Mouse (Mus musculus) neural tube, embryonic 13.5 days (tissue): Measurements from ENCODE around the gene Anxa9. TPM values are rescaled to one million over a fixed set of nuclear protein-coding genes. Genes with fewer than 3 reads are reported as not detected.

Source experiments
- ATAC-seq: fragments of 200-750 bp; cut with Nextera tagmentation; 2 replicates; pipeline ENCODE4 v1.8.0; 2017; ENCODE audit warnings: low read depth, mild to moderate bottlenecking, moderate TSS enrichment, moderate library complexity
- H3K27ac ChIP-seq: fragments of 300-500 bp; sonication (generic); replicated peaks from 2 replicates; pipeline ENCODE4 v1.5.1; 2015; ENCODE audit warnings: moderate library complexity, mild to moderate bottlenecking, inconsistent platforms
- H3K27me3 ChIP-seq: fragments of 300-500 bp; sonication (generic); 2 replicates; pipeline ENCODE4 v1.6.1; 2015; ENCODE audit warnings: mild to moderate bottlenecking, inconsistent platforms
- H3K36me3 ChIP-seq: fragments of 300-500 bp; sonication (generic); 2 replicates; pipeline ENCODE4 v1.6.1; 2015; ENCODE audit warnings: mild to moderate bottlenecking, inconsistent platforms
- H3K4me1 ChIP-seq: fragments of 300-500 bp; sonication (generic); replicated peaks from 2 replicates; pipeline ENCODE4 v1.6.1; 2015; ENCODE audit warnings: inconsistent platforms
- H3K4me2 ChIP-seq: fragments of 300-500 bp; sonication (generic); 2 replicates; pipeline ENCODE4 v1.6.1; 2015; ENCODE audit warnings: inconsistent platforms, mild to moderate bottlenecking, moderate library complexity
- H3K4me3 ChIP-seq: fragments of 300-500 bp; sonication (generic); 2 replicates; pipeline ENCODE4 v1.5.1; 2015; ENCODE audit warnings: mild to moderate bottlenecking, inconsistent platforms
- H3K9ac ChIP-seq: fragments of 300-500 bp; sonication (generic); 2 replicates; pipeline ENCODE4 v1.6.1; 2015; ENCODE audit warnings: moderate library complexity, mild to moderate bottlenecking, inconsistent platforms
- H3K9me3 ChIP-seq: fragments of 300-500 bp; sonication (generic); 2 replicates; pipeline ENCODE4 v1.6.1; 2016; ENCODE audit warnings: inconsistent platforms
- WGBS: fragments of 180-500 bp; shearing (Covaris S2); methylation state at CpG from one replicate; pipeline ENCODE4 v1.1.7; 2015; 5-methylcytosine and 5-hydroxymethylcytosine counted together
- polyA plus RNA-seq: library from polyadenylated mRNA; unstranded; fragments of >200 nt; fragmentation: Nextera tagmentation; extraction: Ambion mirVana; gene quantifications from 2 replicates; pipeline ENCODE4 v1.2.1, GENCODE M21; 2015

Anxa9 gene
- polyA plus RNA-seq, 1 experiment from 2014 or later: 0.57 TPM

DNA sequence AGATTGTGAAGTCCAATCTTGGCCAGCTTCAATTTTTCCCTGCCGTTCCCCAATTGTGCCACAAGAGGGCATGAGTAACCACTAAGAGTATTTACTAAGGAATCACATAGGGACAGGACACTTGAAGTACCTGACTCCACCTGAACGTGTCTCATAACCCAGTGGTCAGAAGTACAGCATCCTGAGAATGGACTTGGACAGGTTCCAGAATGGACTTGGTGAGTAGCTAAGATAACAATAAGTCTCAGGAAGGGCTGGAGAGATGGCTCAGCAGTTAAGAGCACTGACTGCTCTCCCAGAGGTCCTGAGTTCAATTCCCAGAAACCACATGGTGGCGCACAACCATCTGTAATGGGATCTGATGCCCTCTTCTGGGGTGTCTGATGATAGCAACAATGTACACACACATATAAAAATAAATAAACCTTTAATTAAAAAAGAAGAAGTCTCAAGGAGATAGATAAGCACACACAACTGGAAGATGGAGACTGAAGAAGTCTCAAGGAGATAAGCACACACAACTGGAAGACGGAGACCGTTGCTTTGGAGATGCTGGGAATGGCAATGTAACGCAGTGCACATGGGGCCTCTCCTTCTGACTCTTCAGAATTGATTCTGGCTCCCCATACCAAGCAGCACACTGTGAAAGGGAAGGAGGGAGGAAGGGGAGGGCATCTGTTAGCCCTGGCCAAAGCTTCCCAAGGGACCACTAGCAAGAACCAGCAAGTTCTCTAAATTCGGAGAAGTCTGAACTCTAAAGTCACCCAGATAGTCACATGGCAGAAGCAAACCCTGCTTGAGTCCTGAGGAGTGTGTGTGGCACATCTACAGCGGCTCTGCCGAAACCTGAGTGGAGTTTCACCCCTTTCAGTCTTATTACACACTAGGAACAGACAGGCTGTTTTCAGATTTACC lies 4.2 kb upstream of the Anxa9 start:
- Histone ChIP-seq H3K27me3 (no peaks in the 10 kb centered on the region), H3K27ac (no peak overlapping the region), H3K4me1 (peaks cover 15% of the 10 kb centered on the region), H3K9me3 (no peaks in the 10 kb centered on the region), H3K4me3 (no peak overlapping the region), H3K4me2 (no peak overlapping the region), H3K36me3 (no peaks in the 10 kb centered on the region), H3K9ac (no peak overlapping the region)
- 71% methylated on average over 9 of the region's 9 CpGs for WGBS
- no peak for ATAC-seq

DNA sequence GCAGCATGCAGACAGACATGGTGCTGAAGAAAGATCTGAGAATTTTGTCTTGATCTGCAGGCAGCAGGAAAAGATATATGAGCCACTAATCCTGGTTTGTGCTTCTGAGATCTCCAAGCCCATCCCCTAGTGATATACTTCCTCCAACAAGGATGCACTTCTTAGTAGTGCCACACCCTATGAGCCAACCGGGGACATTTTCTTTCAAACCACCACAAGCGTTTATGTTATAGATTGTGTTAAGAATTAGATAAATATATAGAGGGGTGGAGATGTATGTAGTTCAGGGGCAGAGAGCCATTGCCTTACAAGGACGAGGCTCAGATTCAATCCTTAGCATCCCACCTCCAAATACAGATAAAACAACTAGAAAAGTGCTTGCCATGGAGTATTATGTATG lies 3.5 kb upstream of the Anxa9 start:
- 68% methylated on average over 3 of the region's 3 CpGs for WGBS
- Histone ChIP-seq H3K4me3 (no peak overlapping the region), H3K9ac (no peak overlapping the region), H3K36me3 (no peaks in the 10 kb centered on the region), H3K4me2 (no peak overlapping the region), H3K4me1 (peaks cover 8% of the 10 kb centered on the region; the same call in 1 of the 2 replicates), H3K27me3 (no peaks in the 10 kb centered on the region), H3K9me3 (no peaks in the 10 kb centered on the region), H3K27ac (no peak overlapping the region)
- no peak for ATAC-seq

DNA sequence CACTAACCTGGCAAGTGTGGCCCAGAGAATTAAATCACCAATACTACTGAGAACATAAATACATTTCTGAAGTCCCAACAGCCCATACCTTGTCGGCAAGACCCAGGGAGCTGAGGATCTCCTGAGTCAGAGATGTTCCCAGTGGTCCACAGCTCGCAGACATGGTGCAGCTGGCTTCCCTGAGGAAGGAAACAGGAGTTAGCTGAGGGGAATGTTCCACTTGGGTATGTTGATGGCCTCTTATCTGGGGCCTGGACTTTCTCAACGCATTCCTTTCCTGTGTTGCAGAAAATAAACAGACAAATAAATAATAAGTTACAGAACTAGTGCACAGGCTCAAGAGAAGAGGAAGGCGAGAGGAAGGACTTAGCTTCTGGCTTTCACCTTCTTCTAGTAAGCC lies 732 bp downstream of the Anxa9 start:
- WGBS: 86% methylated on average over 4 of the region's 4 CpGs
- Histone ChIP-seq H3K27me3 (no peaks in the 10 kb centered on the region), H3K4me1 (no peaks in the 10 kb centered on the region), H3K9ac (no peak overlapping the region), H3K36me3 (no peaks in the 10 kb centered on the region), H3K27ac (no peak overlapping the region), H3K4me2 (no peak overlapping the region), H3K4me3 (no peak overlapping the region), H3K9me3 (no peaks in the 10 kb centered on the region)
- no peak for ATAC-seq

DNA sequence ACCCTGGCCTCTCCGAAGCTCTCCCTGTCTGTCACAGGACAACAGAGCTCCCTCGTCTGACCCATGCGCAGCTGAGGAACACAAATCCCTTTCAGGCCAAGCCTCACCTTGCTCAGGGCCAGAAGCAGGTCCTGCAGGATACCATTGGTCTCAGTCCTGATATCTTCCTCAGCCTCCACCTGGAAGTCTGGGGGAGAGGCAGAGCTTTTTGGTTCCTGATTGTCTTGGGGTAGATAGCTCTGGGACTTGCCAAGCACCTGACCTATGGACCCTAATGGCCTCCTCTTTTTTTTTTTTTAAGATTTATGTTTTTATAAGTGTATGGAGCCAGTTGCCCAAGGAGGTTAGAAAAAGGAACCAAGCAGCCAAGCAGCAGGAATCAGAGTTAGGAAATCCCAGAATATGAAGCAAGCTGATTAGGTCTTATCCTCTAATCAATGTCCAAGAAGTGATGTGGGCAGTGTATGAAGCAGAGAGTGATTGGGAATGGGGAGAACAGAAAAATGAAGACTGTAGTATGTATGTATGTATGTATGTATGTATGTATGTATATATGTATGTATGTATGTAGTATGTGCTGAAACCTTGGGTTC lies 5.7 kb downstream of the Anxa9 start:
- 86% methylated on average over 3 of the region's 3 CpGs for WGBS
- no peak for ATAC-seq
- Histone ChIP-seq H3K4me2 (no peak overlapping the region), H3K27ac (no peak overlapping the region), H3K4me1 (no peaks in the 10 kb centered on the region), H3K9ac (no peak overlapping the region), H3K4me3 (no peak overlapping the region), H3K36me3 (peaks cover 17% of the 10 kb centered on the region), H3K27me3 (no peaks in the 10 kb centered on the region), H3K9me3 (no peaks in the 10 kb centered on the region)

DNA sequence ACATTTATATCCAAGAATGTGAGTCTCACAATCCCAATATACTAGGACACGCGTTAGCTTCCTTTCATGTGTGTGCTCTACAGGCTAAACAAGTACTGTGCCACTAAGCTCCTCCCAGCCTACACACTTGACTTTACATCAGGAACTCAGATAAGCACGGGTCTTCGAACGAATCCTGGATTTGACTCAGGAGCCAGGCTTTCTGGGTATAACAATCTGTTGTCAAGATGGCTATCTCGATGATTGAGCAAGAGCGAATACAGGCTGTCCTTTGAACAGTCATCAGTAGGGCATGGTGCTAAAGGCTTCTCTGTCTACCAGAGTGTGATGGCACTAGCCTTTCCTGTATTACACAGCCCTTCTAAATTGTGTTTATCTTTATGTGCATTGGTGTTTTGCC lies 9.0 kb downstream of the Anxa9 start:
- WGBS: 96% methylated on average over 7 of the region's 7 CpGs
- H3K27ac ChIP-seq: no peak overlapping the region
- no peak overlapping the region for H3K4me2 ChIP-seq
- ATAC-seq: no peak
- no peaks in the 10 kb centered on the region for H3K9me3 ChIP-seq
- H3K4me1 ChIP-seq: no peaks in the 10 kb centered on the region
- H3K4me3 ChIP-seq: no peak overlapping the region
- peaks cover 50% of the 10 kb centered on the region for H3K36me3 ChIP-seq
- H3K9ac ChIP-seq: no peak overlapping the region
- H3K27me3 ChIP-seq: no peaks in the 10 kb centered on the region

DNA sequence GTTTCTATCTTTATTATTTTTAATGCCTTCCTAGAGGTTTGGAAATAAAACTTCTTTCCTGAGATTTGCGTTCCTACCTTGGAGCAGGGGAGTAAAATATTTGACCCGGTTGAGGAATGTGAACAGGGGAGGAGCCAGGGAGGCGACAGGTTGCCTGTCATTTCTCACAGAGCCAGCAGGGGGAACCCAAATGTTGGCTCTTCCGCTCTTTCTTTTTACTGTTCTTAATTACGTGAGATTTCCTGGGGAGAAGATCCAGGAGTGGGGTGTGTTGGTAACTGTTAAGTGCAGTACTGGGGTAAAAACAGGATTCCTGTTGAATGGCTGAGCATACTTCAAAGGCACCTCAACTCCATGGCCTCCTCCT lies 10.9 kb downstream of the Anxa9 start:
- Histone ChIP-seq H3K9ac (no peak overlapping the region), H3K4me1 (no peaks in the 10 kb centered on the region), H3K4me3 (no peak overlapping the region), H3K4me2 (no peak overlapping the region), H3K27ac (no peak overlapping the region), H3K9me3 (no peaks in the 10 kb centered on the region), H3K36me3 (peaks cover 69% of the 10 kb centered on the region), H3K27me3 (no peaks in the 10 kb centered on the region)
- WGBS: 10% methylated on average over 5 of the region's 5 CpGs
- ATAC-seq: no peak

DNA sequence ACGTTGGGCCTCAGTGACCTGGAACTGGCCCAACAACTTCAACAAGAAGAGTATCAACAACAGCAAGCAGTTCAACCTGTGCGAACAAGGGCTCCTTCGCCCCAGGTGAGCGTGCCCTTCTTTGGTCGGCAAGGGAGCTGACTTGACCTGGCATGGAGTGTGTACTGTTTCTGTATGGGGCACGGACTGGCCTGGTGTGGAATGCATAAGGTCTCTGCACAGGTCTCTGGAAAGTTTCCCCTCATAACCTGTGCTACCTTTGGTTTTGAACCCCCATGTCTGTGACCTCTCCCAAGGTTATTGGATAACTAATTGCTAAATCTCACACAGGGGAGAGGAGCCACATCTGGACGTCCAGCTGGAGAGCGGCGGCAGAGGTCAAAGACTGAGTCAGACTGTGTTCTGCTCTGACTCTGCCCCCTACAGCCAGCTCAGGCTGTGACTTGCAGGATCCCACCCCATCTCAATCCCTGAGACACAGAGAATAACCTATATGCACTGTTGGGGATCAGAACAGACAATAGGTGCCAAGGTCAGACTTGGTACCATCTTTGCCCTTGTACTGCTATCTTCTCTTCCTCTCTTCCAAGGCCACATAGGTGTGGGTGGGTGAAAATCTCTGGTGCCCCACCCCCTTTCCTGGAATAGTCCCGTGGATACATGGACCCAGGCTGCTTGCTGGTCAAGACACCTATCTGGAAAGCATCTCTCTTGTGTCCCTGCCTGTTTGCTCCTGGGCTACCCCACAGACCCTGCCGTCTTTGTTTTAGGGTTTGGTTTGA lies 11.5 kb downstream of the Anxa9 start:
- peaks cover 75% of the 10 kb centered on the region for H3K36me3 ChIP-seq
- ATAC-seq: no peak
- WGBS: 80% methylated on average over 11 of the region's 11 CpGs

DNA sequence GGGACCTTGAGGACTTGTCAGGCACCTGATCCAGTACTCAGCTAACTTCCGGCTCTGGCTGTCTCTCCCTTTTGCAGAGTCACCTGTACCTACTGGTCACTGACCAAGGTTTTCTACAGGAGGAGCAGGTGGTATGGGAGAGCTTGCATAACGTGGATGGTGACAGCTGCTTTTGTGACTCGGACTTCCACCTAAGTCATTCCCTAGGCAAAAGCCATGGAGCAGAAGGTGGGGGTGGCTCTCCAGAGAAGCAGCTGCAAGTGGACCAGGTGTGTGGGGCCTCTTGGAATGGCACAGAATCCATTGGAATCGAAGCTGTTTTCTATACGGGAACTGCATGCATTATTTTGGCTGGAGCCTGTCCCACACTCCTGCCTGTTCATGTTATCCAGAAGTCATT lies 12.3 kb downstream of the Anxa9 start:
- Histone ChIP-seq H3K9me3 (no peaks in the 10 kb centered on the region), H3K36me3 (peaks cover 83% of the 10 kb centered on the region), H3K27ac (no peak overlapping the region), H3K4me3 (no peak overlapping the region), H3K9ac (no peak overlapping the region), H3K27me3 (no peaks in the 10 kb centered on the region), H3K4me1 (no peaks in the 10 kb centered on the region), H3K4me2 (no peak overlapping the region)
- 85% methylated on average over 5 of the region's 5 CpGs for WGBS
- ATAC-seq: no peak

More for the DNA sequence above, 11.5 kb downstream of the Anxa9 start:
- Histone ChIP-seq H3K9ac (no peak overlapping the region), H3K4me1 (no peaks in the 10 kb centered on the region), H3K27me3 (no peaks in the 10 kb centered on the region), H3K27ac (no peak overlapping the region), H3K4me3 (no peak overlapping the region), H3K4me2 (no peak overlapping the region), H3K9me3 (no peaks in the 10 kb centered on the region)

DNA sequence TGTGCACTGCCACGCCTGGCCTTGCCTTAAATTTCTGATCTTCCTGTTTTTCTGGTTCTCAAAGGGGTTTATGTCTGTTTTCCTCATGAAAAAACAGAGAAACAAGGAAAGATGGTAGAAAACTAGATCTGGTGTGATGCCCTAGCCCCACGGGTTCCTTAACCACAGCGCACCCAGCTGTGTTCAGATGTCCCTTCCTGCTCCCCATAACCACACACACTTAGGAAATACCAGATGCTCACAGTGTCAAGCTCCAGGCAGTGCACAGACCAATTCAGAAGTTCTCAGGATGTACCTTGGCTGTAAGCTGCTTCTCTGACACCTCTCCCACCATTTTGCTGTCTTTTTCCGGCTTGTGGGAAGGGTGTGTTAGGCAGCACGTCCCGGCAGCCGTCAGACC lies 12.7 kb downstream of the Anxa9 start:
- Histone ChIP-seq H3K27ac (no peak overlapping the region), H3K4me1 (no peaks in the 10 kb centered on the region), H3K4me3 (no peak overlapping the region), H3K9ac (no peak overlapping the region), H3K36me3 (peaks cover 87% of the 10 kb centered on the region), H3K4me2 (no peak overlapping the region), H3K27me3 (no peaks in the 10 kb centered on the region), H3K9me3 (no peaks in the 10 kb centered on the region)
- 93% methylated on average over 7 of the region's 7 CpGs for WGBS
- ATAC-seq: no peak

DNA sequence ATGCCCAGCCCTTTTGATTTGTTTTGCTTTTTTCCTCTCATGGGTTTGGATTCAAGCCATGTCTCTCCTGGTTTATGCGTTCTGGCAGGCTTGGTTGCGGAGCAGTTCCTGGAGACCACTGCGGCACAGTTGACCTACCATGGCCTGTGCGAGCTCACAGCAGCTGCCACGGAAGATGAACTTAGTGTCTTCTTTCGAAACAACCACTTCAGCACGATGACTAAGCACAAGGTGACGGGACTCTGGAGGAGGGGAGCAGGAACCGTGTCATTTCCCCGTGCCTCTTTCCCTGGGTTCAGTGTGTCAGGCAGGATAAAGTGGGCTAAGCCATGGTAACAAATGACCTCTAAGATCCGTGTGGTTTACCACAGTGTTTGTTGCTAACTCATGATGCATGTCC lies 13.4 kb downstream of the Anxa9 start:
- H3K36me3 ChIP-seq: peaks cover 93% of the 10 kb centered on the region
- H3K9me3 ChIP-seq: no peaks in the 10 kb centered on the region
- no peak overlapping the region for H3K4me3 ChIP-seq
- no peak overlapping the region for H3K4me2 ChIP-seq
- H3K4me1 ChIP-seq: no peaks in the 10 kb centered on the region
- H3K27me3 ChIP-seq: no peaks in the 10 kb centered on the region
- WGBS: 87% methylated on average over 11 of the region's 11 CpGs
- no peak for ATAC-seq
- H3K9ac ChIP-seq: no peak overlapping the region
- no peak overlapping the region for H3K27ac ChIP-seq

DNA sequence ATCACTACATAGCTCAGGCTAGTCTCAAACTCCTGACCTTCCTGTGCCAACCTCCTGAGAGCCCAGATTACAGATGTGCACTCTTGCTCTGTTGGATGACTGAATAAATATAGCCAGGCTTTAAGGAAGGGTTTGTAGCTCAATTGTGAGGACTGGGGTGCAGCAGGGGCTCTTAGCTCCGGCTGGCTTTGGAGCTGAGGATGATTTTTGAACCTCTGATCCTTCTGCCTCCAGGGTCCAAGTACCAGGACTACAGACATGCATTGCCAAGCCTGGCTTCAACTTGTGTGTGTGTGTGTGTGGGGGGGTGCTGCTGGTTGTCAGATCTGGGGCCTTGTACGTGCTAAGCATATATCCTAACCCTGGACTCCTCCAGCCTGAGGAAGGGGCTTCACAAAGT lies 14.1 kb downstream of the Anxa9 start:
- Histone ChIP-seq H3K4me3 (no peak overlapping the region), H3K9ac (no peak overlapping the region), H3K36me3 (peaks cover 96% of the 10 kb centered on the region), H3K27ac (no peak overlapping the region), H3K9me3 (no peaks in the 10 kb centered on the region), H3K4me1 (no peaks in the 10 kb centered on the region), H3K4me2 (no peak overlapping the region), H3K27me3 (no peaks in the 10 kb centered on the region)
- WGBS: 90% methylated on average over 2 of the region's 2 CpGs
- ATAC-seq: no peak

DNA sequence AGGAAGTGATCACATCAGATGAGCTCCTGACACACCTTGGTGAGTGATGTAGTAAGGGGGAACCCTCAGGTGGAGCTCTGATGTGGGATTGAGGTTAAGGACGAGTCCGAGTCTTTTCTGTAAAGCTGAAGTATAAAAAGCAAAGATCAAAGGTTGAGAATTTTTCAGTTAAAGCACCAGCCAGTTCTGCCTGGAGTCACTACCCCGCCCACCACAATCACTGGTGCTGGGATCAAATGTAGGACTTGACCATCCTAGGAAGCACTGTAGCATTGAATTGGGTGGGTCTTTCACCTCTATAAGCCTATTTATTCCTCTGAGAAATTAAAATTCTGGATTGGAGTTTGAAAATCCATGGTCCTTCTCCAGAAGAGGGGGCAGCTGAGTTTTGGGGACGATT lies 15.9 kb downstream of the Anxa9 start:
- H3K27me3 ChIP-seq: no peaks in the 10 kb centered on the region
- H3K27ac ChIP-seq: no peak overlapping the region
- no peak overlapping the region for H3K9ac ChIP-seq
- ATAC-seq: no peak
- H3K4me1 ChIP-seq: 0 out of 2 replicates have a peak, but pooled peaks cover 1% of the 10 kb centered on the region
- H3K36me3 ChIP-seq: peaks cover 87% of the 10 kb centered on the region
- H3K4me2 ChIP-seq: no peak overlapping the region
- 95% methylated on average over 4 of the region's 4 CpGs for WGBS
- H3K4me3 ChIP-seq: no peak overlapping the region
- no peaks in the 10 kb centered on the region for H3K9me3 ChIP-seq
